Mouse (Mus musculus) CH12.LX (cell line): Measurements from ENCODE around the gene Hist1h4f. TPM values are rescaled to one million over a fixed set of nuclear protein-coding genes. Genes with fewer than 3 reads are reported as not detected.

ENCODE experiments used
- DNase-seq: peaks from one replicate; pipeline ENCODE4 v3.0.0-alpha.2; 2013; ENCODE audit errors: extremely low read depth
- H3K27ac ChIP-seq: 2 replicates; pipeline ENCODE4 v1.5.1; 2012; ENCODE audit warnings: low read depth, mild to moderate bottlenecking, control low read depth, moderate library complexity; ENCODE audit not compliant: insufficient read depth
- H3K27me3 ChIP-seq: replicated peaks from 2 replicates; pipeline ENCODE3; 2012; ENCODE audit warnings: inconsistent platforms
- H3K36me3 ChIP-seq, 2 experiments: replicated peaks in 1 of 2; 2 replicates each; pipeline versions ENCODE3 to v1.6.1; 2012; ENCODE audit warnings: inconsistent platforms in 1 of 2, low read length in 1 of 2, mild to moderate bottlenecking in 1 of 2, mixed read lengths in 1 of 2, moderate library complexity in 1 of 2; ENCODE audit not compliant: control insufficient read depth in 1 of 2, insufficient read depth in 1 of 2
- H3K4me1 ChIP-seq, 2 experiments: 2 replicates each; pipeline ENCODE4 v1.6.1; 2012; ENCODE audit warnings: inconsistent platforms in 1 of 2, moderate library complexity in 1 of 2; ENCODE audit not compliant: insufficient read depth in 2 of 2, control insufficient read depth in 1 of 2
- H3K4me2 ChIP-seq: 2 replicates; pipeline ENCODE4 v1.6.1; 2012; ENCODE audit warnings: low read depth, mild to moderate bottlenecking, control low read depth; ENCODE audit not compliant: poor library complexity, insufficient read depth, severe bottlenecking
- H3K4me3 ChIP-seq, 3 experiments: fragments of 150-350 bp in 1 of 3; sonication (generic) in 1 of 3; replicated peaks in 1 of 3; 2 replicates each; pipeline versions ENCODE3 to v1.5.1; 2011 to 2012; ENCODE audit warnings: low read depth in 2 of 3, low read length in 2 of 3, mild to moderate bottlenecking in 2 of 3, moderate library complexity in 2 of 3, control low read depth in 1 of 3, improper control_type of control experiment in 1 of 3, inconsistent platforms in 1 of 3, mixed read lengths in 1 of 3; ENCODE audit not compliant: poor library complexity in 1 of 3
- H3K79me2 ChIP-seq: replicated peaks from 2 replicates; pipeline ENCODE4 v1.6.1; 2012; ENCODE audit warnings: mild to moderate bottlenecking, moderate library complexity; ENCODE audit not compliant: control insufficient read depth, poor library complexity, insufficient read depth, severe bottlenecking; ENCODE audit errors: extremely low read depth
- H3K9ac ChIP-seq: 2 replicates; pipeline ENCODE4 v1.6.1; 2012; ENCODE audit warnings: low read depth, mild to moderate bottlenecking, control low read depth, moderate library complexity; ENCODE audit not compliant: insufficient read depth
- H3K9me3 ChIP-seq: replicated peaks from 2 replicates; pipeline ENCODE3; 2012; ENCODE audit warnings: low read length, inconsistent platforms, mixed read lengths
- CHD1 ChIP-seq: IDR thresholded peaks from 2 replicates; pipeline ENCODE4 v1.6.1; 2012; ENCODE audit warnings: low read depth, low read length, improper control_type of control experiment, inconsistent platforms
- CHD2 ChIP-seq: IDR thresholded peaks from 2 replicates; pipeline ENCODE4 v1.6.1; 2011; ENCODE audit warnings: low read length, improper control_type of control experiment
- CTCF ChIP-seq, 2 experiments: IDR thresholded peaks in 1 of 2; conservative IDR thresholded peaks in 1 of 2; 2 replicates each; pipeline ENCODE4 v1.5.1; 2011 to 2012; ENCODE audit warnings: low read depth in 2 of 2, low read length in 2 of 2, improper control_type of control experiment in 1 of 2, inconsistent platforms in 1 of 2, mild to moderate bottlenecking in 1 of 2, moderate library complexity in 1 of 2
- E2F4 ChIP-seq: IDR thresholded peaks from 2 replicates; pipeline ENCODE4 v1.6.1; 2011; ENCODE audit warnings: low read depth, low read length, improper control_type of control experiment; ENCODE audit not compliant: insufficient replicate concordance
- ELF1 ChIP-seq: IDR thresholded peaks from 2 replicates; pipeline ENCODE4 v1.6.1; 2014; ENCODE audit warnings: low read depth, mild to moderate bottlenecking, inconsistent platforms, low read length, improper control_type of control experiment
- EP300 ChIP-seq: IDR thresholded peaks from 2 replicates; pipeline ENCODE4 v1.6.1; 2011; ENCODE audit warnings: low read length, improper control_type of control experiment
- ETS1 ChIP-seq: conservative IDR thresholded peaks from 2 replicates; pipeline ENCODE4 v1.6.1; 2012; ENCODE audit warnings: low read depth, mild to moderate bottlenecking, inconsistent platforms, low read length, improper control_type of control experiment, moderate library complexity
- GABPA ChIP-seq: IDR thresholded peaks from 2 replicates; pipeline ENCODE4 v1.6.1; 2012; ENCODE audit warnings: low read depth, low read length, improper control_type of control experiment, inconsistent platforms; ENCODE audit not compliant: insufficient replicate concordance
- HCFC1 ChIP-seq: IDR thresholded peaks from 2 replicates; pipeline ENCODE4 v1.6.1; 2012; ENCODE audit warnings: low read depth, mild to moderate bottlenecking, inconsistent platforms, low read length, improper control_type of control experiment
- IRF4 ChIP-seq: IDR thresholded peaks from 2 replicates; pipeline ENCODE4 v1.6.1; 2014; ENCODE audit warnings: low read depth, mild to moderate bottlenecking, inconsistent platforms, low read length, improper control_type of control experiment
- JUN ChIP-seq: IDR thresholded peaks from 2 replicates; pipeline ENCODE4 v1.6.1; 2011; ENCODE audit warnings: low read depth, mild to moderate bottlenecking, low read length, improper control_type of control experiment, moderate library complexity; ENCODE audit not compliant: insufficient read depth
- KAT2A ChIP-seq: IDR thresholded peaks from 2 replicates; pipeline ENCODE4 v1.6.1; 2012; ENCODE audit warnings: low read length, improper control_type of control experiment, inconsistent platforms; ENCODE audit not compliant: insufficient replicate concordance
- MAFK ChIP-seq: IDR thresholded peaks from 2 replicates; pipeline ENCODE4 v1.6.1; 2011; ENCODE audit warnings: low read length, improper control_type of control experiment; ENCODE audit not compliant: insufficient replicate concordance
- NELFE ChIP-seq: IDR thresholded peaks from 2 replicates; pipeline ENCODE4 v1.6.1; 2011; ENCODE audit warnings: low read depth, low read length, improper control_type of control experiment
- NRF1 ChIP-seq: IDR thresholded peaks from 2 replicates; pipeline ENCODE4 v1.6.1; 2014; ENCODE audit warnings: low read depth, mild to moderate bottlenecking, inconsistent platforms, low read length, improper control_type of control experiment, moderate library complexity
- POLR2A ChIP-seq: IDR thresholded peaks from 2 replicates; pipeline ENCODE4 v1.6.1; 2011; ENCODE audit warnings: low read depth, mild to moderate bottlenecking, improper control_type of control experiment, low read length
- SIN3A ChIP-seq: IDR thresholded peaks from 2 replicates; pipeline ENCODE4 v1.6.1; 2012; ENCODE audit warnings: low read length, improper control_type of control experiment, inconsistent platforms
- SMC3 ChIP-seq: IDR thresholded peaks from 2 replicates; pipeline ENCODE4 v1.6.1; 2011; ENCODE audit warnings: low read depth, low read length, improper control_type of control experiment
- TBP ChIP-seq: conservative IDR thresholded peaks from 2 replicates; pipeline ENCODE4 v1.6.1; 2011; ENCODE audit warnings: low read depth, low read length, improper control_type of control experiment
- USF1 ChIP-seq: IDR thresholded peaks from 2 replicates; pipeline ENCODE4 v1.6.1; 2014; ENCODE audit warnings: low read depth, mild to moderate bottlenecking, inconsistent platforms, low read length, improper control_type of control experiment
- ZC3H11A ChIP-seq: IDR thresholded peaks from 2 replicates; pipeline ENCODE4 v1.6.1; 2012; ENCODE audit warnings: low read depth, mild to moderate bottlenecking, inconsistent platforms, low read length, improper control_type of control experiment
- ZMIZ1 ChIP-seq: IDR thresholded peaks from 2 replicates; pipeline ENCODE4 v1.6.1; 2012; ENCODE audit warnings: low read depth, mild to moderate bottlenecking, inconsistent platforms, low read length, improper control_type of control experiment
- dilution Hi-C: fragments of 300-500 bp; cut with MboI; formaldehyde crosslinking; loops from 2 replicates; pipeline ENCODE4 v1.14.3; 2020; ENCODE audit warnings: low sequenced_read_pairs; ENCODE audit not compliant: extremely low pct_unique_long_range_greater_than_20kb, extremely low pct_ligation_motif_present
- in situ Hi-C: fragments of 300-500 bp; cut with MboI; formaldehyde crosslinking; loops from 3 replicates; pipeline ENCODE4 v1.14.3; 2019; ENCODE audit warnings: low sequenced_read_pairs, low pct_ligation_motif_present, low pct_unique_long_range_greater_than_20kb, mixed read lengths
- polyA plus RNA-seq: library from polyadenylated mRNA; unstranded; fragments of >175 nt; gene quantifications from 2 replicates; pipeline ENCODE4 v1.2.1, GENCODE M21; 2012; ENCODE audit warnings: low read depth; ENCODE audit not compliant: insufficient read length
- total RNA-seq, 2 experiments: library from RNA; depleted of rRNA; stranded (reverse); fragments of 300-350 nt in 1 of 2; fragments of >200 nt in 1 of 2; gene quantifications; 2 replicates each; pipeline ENCODE4 v1.2.3; 2012 to 2014

Hist1h4f gene
- total and polyA plus RNA-seq, 3 experiments, result 9.0 to 4,902 (median 27.1) TPM

DNA sequence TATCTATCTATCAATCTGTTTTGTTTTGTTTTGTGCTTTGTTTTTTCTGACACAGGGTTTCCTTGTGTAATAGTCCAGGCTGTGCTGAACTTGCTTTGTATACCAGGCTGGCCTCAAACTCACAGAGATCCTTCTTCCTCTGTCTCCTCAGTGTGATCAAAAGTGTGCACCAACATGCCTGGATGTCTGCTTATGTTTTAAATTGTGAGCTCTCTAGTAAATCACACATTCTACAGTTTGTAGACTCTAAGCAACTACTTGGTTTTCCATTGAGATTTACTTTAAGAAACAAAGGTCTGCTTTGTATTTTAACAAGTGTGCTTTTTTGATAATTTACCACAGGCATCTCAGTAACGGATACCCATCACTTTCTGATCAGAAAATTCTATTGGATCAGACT lies 26.4 kb upstream of the Hist1h4f start:
- Histone ChIP-seq H3K27me3 (no peaks in the 10 kb centered on the region), H3K36me3 (no peaks in the 10 kb centered on the region), H3K4me3 (no peak overlapping the region), H3K9me3 (no peaks in the 10 kb centered on the region), H3K9ac (no peak overlapping the region), H3K27ac (no peak overlapping the region), H3K79me2 (no peaks in the 10 kb centered on the region), H3K4me1 (peaks cover 0 to 25% of the 10 kb centered on the region in 2 experiments; a peak in 2 of 4 replicates), H3K4me2 (no peak overlapping the region)
- TF ChIP-seq E2F4, result no peak
- TF ChIP-seq JUN, result no peak
- no peak for TF ChIP-seq ETS1
- no peak for TF ChIP-seq USF1
- no peak for TF ChIP-seq EP300
- no peak for TF ChIP-seq ELF1
- no peak for TF ChIP-seq SIN3A
- dilution Hi-C loops, result no loop called here
- in situ Hi-C loops, result no loop called here
- no peak for DNase-seq

DNA sequence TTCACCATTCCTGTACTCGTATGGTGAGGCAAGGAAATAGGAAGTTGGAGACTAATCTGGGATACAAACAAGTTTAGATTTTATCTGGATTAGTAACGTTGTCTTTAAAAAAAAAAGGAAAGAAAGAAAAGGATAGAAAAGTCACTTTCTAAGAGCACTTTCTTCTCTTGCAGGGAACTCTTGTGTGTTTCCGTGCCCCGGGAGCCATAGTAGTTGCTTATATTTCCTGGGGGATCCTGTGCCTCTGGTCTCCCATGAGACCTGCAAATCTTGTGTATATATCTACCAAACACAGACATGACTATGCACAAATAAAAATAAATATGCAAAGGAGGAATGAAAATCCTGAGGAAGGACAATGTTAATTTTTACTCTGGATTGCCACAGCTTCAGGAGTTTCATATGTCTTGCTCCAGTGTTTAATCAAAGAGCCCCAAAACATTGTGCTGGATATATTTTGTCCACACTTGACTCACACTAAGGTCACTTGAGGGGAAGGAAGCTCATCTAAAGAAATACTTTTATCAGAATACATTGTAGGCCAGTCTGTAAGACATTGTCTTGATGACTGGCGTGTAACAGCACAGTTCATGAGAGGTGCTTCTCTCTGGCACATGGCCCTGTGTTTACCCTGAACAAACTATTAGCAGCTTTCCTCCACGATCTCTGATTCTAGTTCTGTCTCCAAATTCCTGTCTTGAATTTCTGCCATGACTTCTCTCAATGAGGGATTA lies 25.6 kb upstream of the Hist1h4f start:
- no peaks in the 10 kb centered on the region for H3K9me3 ChIP-seq
- dilution Hi-C loops, result no loop called here
- TF ChIP-seq ZMIZ1, result no peak
- TF ChIP-seq CHD2, result no peak
- no peak for TF ChIP-seq POLR2A
- TF ChIP-seq E2F4, result no peak
- TF ChIP-seq MAFK, result no peak
- TF ChIP-seq CTCF (conservative IDR thresholded peaks at IDR 0.05 in 1 of 2, IDR thresholded peaks at IDR 0.05 in 1 of 2; ENCODE audit: low read depth in 2 of 2, low read length in 2 of 2), result no peak
- no peak for TF ChIP-seq ZC3H11A
- TF ChIP-seq SMC3, result no peak
- no peak for TF ChIP-seq USF1
- no peak for TF ChIP-seq NRF1
- TF ChIP-seq GABPA, result no peak
- TF ChIP-seq CHD1, result no peak
- no peak for TF ChIP-seq TBP
- no peak for TF ChIP-seq KAT2A
- TF ChIP-seq IRF4, result no peak
- TF ChIP-seq NELFE, result no peak
- no peak for TF ChIP-seq HCFC1
- DNase-seq, result no peak
- H3K27ac ChIP-seq, result peak overlapping the region; percentile 77
- no peaks in the 10 kb centered on the region for H3K36me3 ChIP-seq
- peak overlapping the region; percentile 58; the same call in 1 of the 2 replicates for H3K4me2 ChIP-seq
- H3K79me2 ChIP-seq, result no peaks in the 10 kb centered on the region
- H3K27me3 ChIP-seq, result no peaks in the 10 kb centered on the region
- in situ Hi-C loops, result no loop called here
- H3K4me1 ChIP-seq, result peaks cover 0 to 23% of the 10 kb centered on the region in 2 experiments; a peak in 2 of 4 replicates
- H3K9ac ChIP-seq, result peak overlapping the region; percentile 88
- H3K4me3 ChIP-seq, result peak overlapping the region; percentile 19 to 69 (median 46)
